Mouse (Mus musculus): Measurements from ENCODE around the gene Naa25.
A peak's percentile ranks its signal among the peaks of the same experiment; 100 is the strongest.
"Not testable (repeated sequence)": the region's sequence is repeated elsewhere in the genome, so short reads cannot be mapped to it uniquely, and the experiment has no call there.

The Naa25 gene

DNA sequence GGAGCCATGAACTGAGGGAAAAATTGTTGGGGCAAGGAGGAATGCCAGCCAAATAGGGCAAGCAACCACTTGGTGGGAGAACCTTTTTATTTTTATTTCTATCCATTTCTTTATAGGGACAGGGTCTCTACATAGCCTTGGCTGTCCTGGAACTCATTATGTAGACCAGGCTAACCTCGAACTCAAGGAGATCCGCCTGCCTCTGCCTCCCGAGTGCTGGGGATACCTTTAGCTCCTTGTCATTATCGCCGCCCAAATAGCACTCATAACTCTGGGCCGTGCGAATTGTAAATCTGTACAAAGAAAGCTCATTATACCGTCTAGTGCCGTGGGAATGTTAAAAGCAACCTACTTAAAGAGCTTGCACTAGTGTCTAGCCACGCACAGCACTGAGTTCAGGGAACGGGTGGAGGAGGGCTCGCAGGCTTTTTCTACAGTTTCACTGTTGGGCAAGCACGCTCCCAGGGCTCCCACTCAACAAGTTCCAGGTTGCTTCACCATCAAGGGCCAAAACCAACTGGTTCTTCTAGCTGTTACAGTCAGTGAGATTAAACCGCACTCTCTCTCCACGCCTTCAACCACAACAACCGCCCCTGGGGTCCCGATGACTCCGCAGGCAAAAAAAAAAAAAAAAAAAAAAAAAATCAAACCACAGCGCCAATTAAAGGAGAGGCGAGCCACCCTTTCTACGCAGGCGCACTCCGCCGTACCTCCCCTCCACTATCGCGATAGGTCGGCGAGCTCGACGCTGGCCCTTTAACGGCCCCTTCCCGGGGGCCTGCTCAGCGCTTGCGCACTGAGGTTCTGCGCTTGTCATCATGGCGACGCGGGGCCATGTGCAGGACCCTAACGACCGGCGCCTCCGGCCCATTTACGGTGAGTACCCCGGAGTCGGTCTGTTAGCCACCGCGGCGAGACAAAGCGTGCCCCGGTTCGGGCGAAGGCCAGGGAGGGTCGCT is at the start of gene Naa25:
Gene Naa25 (plus strand): TSS at position 750 of the 959 bp plus-strand sequence.
- peak; percentile 91 for DNase-seq (ENCODE audit: extremely low read depth, insufficient read length, low spot score)

GRCm38 (mm10) chr5:121359229-121359628 is 38.5 kb upstream of the Naa25 start:
- DNase-seq (ENCODE audit: extremely low read depth, insufficient read length, low spot score) = no peak

DNA sequence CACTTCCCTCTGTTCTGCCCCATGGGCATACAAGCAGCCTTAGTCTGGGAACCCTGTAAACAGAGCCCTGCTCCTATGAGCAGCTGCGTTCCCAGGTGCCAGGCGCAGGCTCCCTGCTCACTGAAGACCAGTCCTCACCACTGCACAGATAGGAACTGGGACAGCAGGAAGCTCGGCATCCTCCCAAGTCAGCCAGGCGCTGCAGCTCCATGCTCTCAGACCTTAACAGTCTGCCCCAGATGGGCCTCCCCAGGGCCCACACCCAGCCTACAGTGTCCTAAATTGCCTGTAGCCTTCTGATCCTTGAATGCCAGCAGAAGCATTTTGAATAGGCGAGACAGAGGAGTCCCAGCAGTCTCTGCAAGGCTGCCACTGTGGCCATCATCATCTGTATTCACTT is 36.0 kb upstream of the Naa25 start:
- DNase-seq (ENCODE audit: extremely low read depth, insufficient read length, low spot score) = no peak

- DNase-seq (ENCODE audit: extremely low read depth, insufficient read length, low spot score) = no peak
Observed at GRCm38 (mm10) chr5:121363441-121363840, 34.3 kb upstream of the Naa25 start.

GRCm38 (mm10) chr5:121366449-121367225 is 31.1 kb upstream of the Naa25 start:
- no peak for DNase-seq (ENCODE audit: extremely low read depth, insufficient read length, low spot score)

GRCm38 (mm10) chr5:121367255-121367654 is 30.5 kb upstream of the Naa25 start:
- DNase-seq (ENCODE audit: extremely low read depth, insufficient read length, low spot score) = no peak

DNA sequence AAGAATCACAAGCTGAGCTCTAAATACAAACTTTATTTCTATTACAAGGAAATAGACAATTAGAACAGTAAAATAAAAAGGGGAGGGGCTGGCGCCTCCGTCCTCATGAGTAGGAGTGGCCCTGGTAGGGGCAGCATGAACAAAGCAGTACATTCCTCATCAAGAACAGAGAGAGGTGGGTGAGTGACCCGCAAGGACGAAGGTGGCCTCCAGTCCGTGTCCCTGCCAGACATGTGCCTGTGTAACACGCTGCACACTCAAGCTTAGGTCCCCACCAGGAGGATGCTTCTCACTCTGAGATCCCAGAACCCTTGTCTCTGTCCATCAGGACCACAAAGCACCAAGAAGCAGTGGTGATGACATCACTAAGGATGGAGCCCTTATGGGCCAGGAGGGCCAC is 26.0 kb upstream of the Naa25 start:
- no peak for DNase-seq (ENCODE audit: extremely low read depth, insufficient read length, low spot score)

GRCm38 (mm10) chr5:121374790-121375189 is 22.9 kb upstream of the Naa25 start:
- DNase-seq (ENCODE audit: extremely low read depth, insufficient read length, low spot score) = no peak

DNA sequence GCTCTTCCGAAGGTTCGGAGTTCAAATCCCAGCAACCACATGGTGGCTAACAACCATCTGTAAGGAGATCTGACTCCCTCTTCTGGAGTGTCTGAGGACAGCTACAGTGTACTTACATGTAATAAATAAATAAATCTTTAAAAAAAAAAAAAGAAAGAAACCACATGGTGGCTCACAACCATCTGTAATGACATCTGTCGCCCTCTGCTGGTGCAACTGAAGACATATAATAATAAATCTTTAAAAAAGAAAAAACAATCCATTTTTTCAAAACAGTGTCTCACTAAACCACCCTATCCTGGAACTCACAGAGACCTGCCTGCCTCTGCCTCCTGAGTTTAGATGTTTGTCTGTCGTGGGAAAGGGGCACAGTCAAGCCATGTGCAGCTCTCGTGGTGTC is 20.8 kb upstream of the Naa25 start:
- DNase-seq (ENCODE audit: extremely low read depth, insufficient read length, low spot score) = not testable (repeated sequence)

- DNase-seq (ENCODE audit: extremely low read depth, insufficient read length, low spot score) = no peak
Observed at GRCm38 (mm10) chr5:121378678-121379256, 19.0 kb upstream of the Naa25 start.

GRCm38 (mm10) chr5:121380692-121381091 is 17.0 kb upstream of the Naa25 start:
- DNase-seq (ENCODE audit: extremely low read depth, insufficient read length, low spot score) = no peak

DNA sequence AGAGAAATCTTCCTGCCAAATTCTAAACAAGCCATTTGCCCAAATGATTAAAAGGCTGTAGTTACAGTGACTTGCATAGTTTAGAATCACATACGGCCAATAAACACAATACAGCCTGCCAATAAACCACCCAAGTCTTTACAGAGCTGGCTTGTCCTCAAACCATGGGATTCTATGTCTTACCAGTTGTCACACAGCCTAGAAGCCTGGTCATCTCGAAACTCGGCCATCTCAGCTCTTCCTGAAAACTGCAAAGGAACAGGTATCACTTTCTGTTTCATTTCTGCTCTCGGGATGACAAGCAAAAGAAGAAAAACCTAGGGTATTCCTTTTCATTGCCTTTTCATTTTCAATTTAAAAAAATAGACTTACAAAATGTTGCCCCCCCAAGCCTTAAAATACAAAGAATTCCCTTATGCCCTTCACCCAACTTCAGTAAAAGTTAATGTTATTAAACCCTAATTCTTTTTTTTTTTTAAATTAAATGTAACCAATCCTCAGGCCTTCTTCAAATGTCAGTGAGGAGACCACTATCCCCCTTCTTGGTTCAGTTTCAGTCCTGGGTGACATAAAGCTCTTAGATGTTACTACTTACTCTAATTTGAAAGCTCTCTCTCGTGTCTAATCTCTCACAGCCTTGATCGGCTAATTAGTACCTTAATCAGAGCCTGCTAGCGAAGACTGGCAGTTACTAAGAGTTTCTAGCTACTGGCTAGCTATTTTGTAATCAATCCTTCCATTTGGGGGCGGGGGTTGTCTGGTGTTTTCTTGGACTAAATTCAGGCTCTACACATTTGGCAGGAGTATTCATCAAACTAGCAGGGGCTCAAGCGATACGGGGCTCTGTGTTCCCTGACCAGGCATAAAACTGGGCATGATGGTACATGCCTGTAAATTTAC is 13.6 kb upstream of the Naa25 start:
- no peak for DNase-seq (ENCODE audit: extremely low read depth, insufficient read length, low spot score)

DNA sequence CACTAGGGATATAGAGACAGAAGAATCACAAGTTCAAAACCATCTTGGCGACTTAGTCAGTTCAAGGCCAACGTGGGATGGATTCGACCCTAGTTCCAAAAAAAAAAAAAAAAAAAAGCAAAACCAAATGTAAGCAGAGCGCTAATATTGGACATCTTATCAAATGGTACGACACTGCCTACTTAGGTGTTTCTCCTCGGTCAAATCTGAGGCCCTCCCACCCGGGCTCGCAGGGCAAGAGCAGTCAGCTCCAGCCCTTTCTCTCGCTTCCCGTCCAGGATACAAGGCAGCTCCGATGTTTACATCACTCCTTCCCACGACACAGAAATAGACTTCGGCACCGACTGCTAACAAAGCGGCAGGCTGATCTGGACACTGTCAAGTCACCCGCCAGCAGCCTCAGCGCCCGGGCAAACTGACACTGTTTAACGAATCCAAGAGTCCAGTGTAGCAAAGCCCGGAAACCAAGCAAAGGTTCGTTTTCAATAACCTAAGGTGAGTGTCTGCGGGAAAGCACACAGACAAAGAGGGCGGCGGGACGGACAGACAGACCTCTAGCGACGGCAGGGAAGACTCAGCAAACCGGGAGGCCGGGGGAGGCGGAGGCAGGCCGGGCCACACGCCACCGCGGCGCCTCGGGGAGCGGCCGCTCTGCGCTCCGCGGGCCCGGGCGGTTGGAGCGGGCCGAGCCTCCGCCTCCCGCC is 12.8 kb upstream of the Naa25 start:
- DNase-seq (ENCODE audit: extremely low read depth, insufficient read length, low spot score) = peak; percentile 70

DNA sequence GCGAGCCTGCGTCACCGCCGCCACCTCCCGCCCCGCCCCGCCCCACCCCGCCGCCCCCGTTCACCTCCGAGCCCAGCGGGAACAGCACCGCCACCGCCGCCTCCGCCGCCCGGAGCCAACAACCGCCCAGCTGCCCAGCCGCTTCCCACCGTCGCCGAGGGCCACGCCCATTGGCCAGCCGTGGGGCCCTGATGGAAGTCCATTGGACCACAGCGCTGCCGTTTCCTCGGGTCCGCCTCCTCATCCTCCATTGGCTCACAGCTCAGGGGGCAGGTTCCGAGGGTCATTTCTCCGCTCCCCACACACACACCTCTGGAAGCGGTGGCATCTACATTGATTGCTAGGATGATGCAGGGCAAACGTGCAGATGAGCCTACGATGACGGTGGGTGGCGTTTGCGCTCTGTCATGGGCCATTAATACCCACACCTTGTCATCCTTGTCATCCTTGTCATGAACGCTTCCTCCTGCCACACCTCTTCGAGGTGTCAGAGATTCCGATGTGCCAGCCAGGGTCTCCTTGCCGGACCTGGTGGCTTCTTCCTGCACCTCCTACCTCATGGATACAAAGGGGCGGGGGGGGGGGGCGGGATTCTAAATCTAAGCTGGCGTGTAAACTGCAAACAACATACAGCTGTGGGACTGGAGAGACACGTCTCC is 12.1 kb upstream of the Naa25 start, which contains the start of gene Trafd1:
Gene Trafd1 (minus strand): TSS at position 172 of the 659 bp plus-strand sequence.
- DNase-seq (ENCODE audit: extremely low read depth, insufficient read length, low spot score) = peak; percentile 87

GRCm38 (mm10) chr5:121386120-121386909 is 11.4 kb upstream of the Naa25 start:
- no peak for DNase-seq (ENCODE audit: extremely low read depth, insufficient read length, low spot score)

DNA sequence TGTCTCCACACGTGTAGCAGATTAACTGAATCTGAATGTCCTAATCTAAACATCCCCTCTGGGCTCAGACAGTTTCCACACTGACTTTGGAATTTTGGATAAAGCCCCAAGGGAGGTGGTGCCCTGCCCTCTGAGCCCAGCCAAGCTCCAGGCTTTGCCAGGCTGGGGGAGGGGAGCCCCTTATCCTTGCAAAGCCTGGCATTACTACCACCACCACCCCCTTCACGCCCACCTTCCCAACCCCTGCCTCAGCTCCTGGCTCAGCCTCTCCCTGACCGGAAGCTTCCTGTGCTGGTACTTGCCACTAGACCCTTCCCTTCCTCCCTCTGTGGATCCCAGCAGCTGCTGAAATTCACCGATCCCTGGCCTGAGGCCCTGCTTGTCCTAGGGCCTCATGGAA is 10.6 kb upstream of the Naa25 start:
- peak; percentile 79 for DNase-seq (ENCODE audit: extremely low read depth, insufficient read length, low spot score)

GRCm38 (mm10) chr5:121389106-121389505 is 8.6 kb upstream of the Naa25 start:
- no peak for DNase-seq (ENCODE audit: extremely low read depth, insufficient read length, low spot score)

GRCm38 (mm10) chr5:121389691-121390090 is 8.0 kb upstream of the Naa25 start:
- DNase-seq (ENCODE audit: extremely low read depth, insufficient read length, low spot score) = no peak
